Mouse (Mus musculus) heart, adult 2 months (tissue): ENCODE measurements around the gene Baz2b. TPM values are rescaled to one million over a fixed set of nuclear protein-coding genes. Genes with fewer than 3 reads are reported as not detected.

Experiments used
- DNase-seq, 2 experiments: peaks; one replicate each; pipeline ENCODE4 v3.0.0; 2021
- H3K27ac ChIP-seq: fragments of 200-600 bp; 2 replicates; pipeline ENCODE4 v1.8.1; 2022
- H3K27me3 ChIP-seq: fragments of 200-500 bp; 2 replicates; pipeline ENCODE4 v1.6.1; 2012; ENCODE audit warnings: mild to moderate bottlenecking, low read length, inconsistent platforms, mixed read lengths; ENCODE audit not compliant: control insufficient read depth, insufficient read depth
- H3K36me3 ChIP-seq: fragments of 200-500 bp; 2 replicates; pipeline ENCODE4 v1.6.1; 2012; ENCODE audit warnings: low read length, inconsistent platforms; ENCODE audit not compliant: control insufficient read depth, insufficient read depth
- H3K4me1 ChIP-seq: fragments of 200-500 bp; 2 replicates; pipeline ENCODE4 v1.6.1; 2011; ENCODE audit warnings: low read length; ENCODE audit not compliant: control insufficient read depth, insufficient read depth
- H3K4me3 ChIP-seq: fragments of 200-600 bp; 2 replicates; pipeline ENCODE4 v1.8.1; 2022
- H3K79me2 ChIP-seq: fragments of 200-500 bp; replicated peaks from 2 replicates; pipeline ENCODE4 v1.6.1; 2012; ENCODE audit warnings: mild to moderate bottlenecking, inconsistent platforms, low read length, moderate library complexity, mixed read lengths; ENCODE audit not compliant: control insufficient read depth, insufficient read depth
- H3K9ac ChIP-seq: fragments of 200-500 bp; 2 replicates; pipeline ENCODE4 v1.6.1; 2012; ENCODE audit warnings: low read depth, mild to moderate bottlenecking, control low read depth, inconsistent platforms, low read length, mixed read lengths
- CTCF ChIP-seq: fragments of 200-600 bp; IDR thresholded peaks from 2 replicates; pipeline ENCODE4 v1.8.1; 2022; ENCODE audit warnings: antibody characterized with exemption, mild to moderate bottlenecking, moderate library complexity
- EP300 ChIP-seq: fragments of 200-500 bp; IDR thresholded peaks from 2 replicates; pipeline ENCODE4 v1.6.1; 2011; ENCODE audit warnings: low read depth, low read length, control low read depth; ENCODE audit not compliant: insufficient read depth
- POLR2A ChIP-seq: fragments of 200-500 bp; IDR thresholded peaks from 2 replicates; pipeline ENCODE4 v1.6.1; 2011; ENCODE audit warnings: mild to moderate bottlenecking, low read depth, low read length, control low read depth; ENCODE audit not compliant: insufficient read depth
- WGBS: fragments of 180-500 bp; shearing (Covaris S2); methylation state at CpG from one replicate; pipeline ENCODE4 v1.1.7; 2018; 5-methylcytosine and 5-hydroxymethylcytosine counted together
- intact Hi-C: fragments of 180-260 bp; cut with DNase I; formaldehyde crosslinking; loops from one replicate; pipeline ENCODE4 v1.15.1; 2025
- long read RNA-seq: library from polyadenylated mRNA; stranded (forward); transcript quantifications from one replicate; pipeline ENCODE4 v2.0.0, GENCODE M21; 2021
- polyA plus RNA-seq: library from polyadenylated mRNA; depleted of rRNA; stranded (reverse); fragments of >200 nt; gene quantifications from 2 replicates; pipeline ENCODE4 v1.2.3, GENCODE M21; 2012; rRNA removed
- total RNA-seq, 2 experiments: library from RNA; stranded (reverse); gene quantifications; 2 replicates each; pipeline ENCODE4 v1.2.3; 2021

The Baz2b gene
- total RNA-seq (10 to 100 TPM; 39.5 TPM), polyA plus RNA-seq (12.8 and 16.9 TPM in 2 replicates)
- long read RNA-seq, partial matches to known transcripts: 3 of 6 reads
- long read RNA-seq, other reads (novel, unspliced or antisense): 1 of 6 reads

GRCm38 (mm10) chr2:60209703-60210651 lies at the start of gene Baz2b, which contains the start of gene March7:
Gene Baz2b (minus strand): TSS chr2:60209839.
Gene March7 (plus strand): TSS chr2:60209887.
- Histone ChIP-seq H3K36me3 (peaks cover 33% of the 10 kb centered on the region), H3K9ac (peak within 1 kb of the TSS; percentile 99), H3K4me1 (peaks cover 10% of the 10 kb centered on the region), H3K4me3 (peak within 1 kb of the TSS; percentile 89), H3K79me2 (peaks cover 5% of the 10 kb centered on the region), H3K27ac (peak within 1 kb of the TSS; percentile 97), H3K27me3 (no peaks in the 10 kb centered on the region)
- 0 out of 2 replicates have a peak, but pooled peaks have one; percentile 6 for TF ChIP-seq EP300
- peak; percentile 62 for TF ChIP-seq CTCF
- TF ChIP-seq POLR2A: peak; percentile 56
- WGBS: 1% methylated on average over 101 of the region's 109 CpGs
- intact Hi-C loops: loop anchor here (2.0 to 10.0 kb wide), 7 partner anchors 85 to 1195 kb away; partner anchors contain the start of gene Wdsub1
- peak; percentile 94 to 95 for DNase-seq

GRCm38 (mm10) chr2:60259186-60259585 lies 49.5 kb upstream of the Baz2b start:
- intact Hi-C loops: no loop called here
- Histone ChIP-seq H3K4me1 (no peaks in the 10 kb centered on the region), H3K27ac (no peak overlapping the region), H3K4me3 (no peak overlapping the region), H3K79me2 (no peaks in the 10 kb centered on the region; the same call in 1 of the 2 replicates), H3K27me3 (no peaks in the 10 kb centered on the region), H3K9ac (no peak overlapping the region), H3K36me3 (no peaks in the 10 kb centered on the region)
- 95% methylated on average over 5 of the region's 5 CpGs for WGBS
- DNase-seq: no peak
- TF ChIP-seq CTCF (no peak), EP300 (no peak), POLR2A (no peak)

- no peaks in the 10 kb centered on the region for H3K27me3 ChIP-seq
- TF ChIP-seq EP300: no peak
- no peak for TF ChIP-seq POLR2A
- no peak for TF ChIP-seq CTCF
- no peak overlapping the region for H3K4me3 ChIP-seq
- H3K36me3 ChIP-seq: no peaks in the 10 kb centered on the region; the same call in 1 of the 2 replicates
- no peak for DNase-seq
- intact Hi-C loops: no loop called here
- H3K79me2 ChIP-seq: no peaks in the 10 kb centered on the region; the same call in 1 of the 2 replicates
- H3K27ac ChIP-seq: no peak overlapping the region
- WGBS: 62% methylated on average over 2 of the region's 2 CpGs
- no peak overlapping the region for H3K9ac ChIP-seq
- H3K4me1 ChIP-seq: no peaks in the 10 kb centered on the region
These were observed 47.1 kb upstream of the Baz2b start for GRCm38 (mm10) chr2:60256751-60257150.

DNA sequence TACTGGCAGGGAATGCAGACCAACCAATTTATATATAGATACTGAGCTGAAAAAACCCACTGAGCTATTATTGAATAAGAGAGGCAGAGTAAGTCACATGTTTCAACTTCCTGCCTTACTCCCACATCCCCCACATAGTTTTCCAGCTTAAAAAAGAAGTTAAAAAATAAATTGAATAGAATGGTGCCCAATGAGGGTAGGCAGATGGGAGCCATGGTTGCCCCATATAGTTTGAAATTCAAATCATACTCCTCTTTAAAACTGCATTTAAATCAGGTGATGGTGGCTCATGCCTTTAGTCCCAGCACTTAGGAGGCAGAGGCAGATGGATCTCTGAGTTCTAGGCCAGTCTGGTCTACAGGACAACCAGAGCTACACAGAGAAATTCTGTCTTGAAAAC lies 43.9 kb upstream of the Baz2b start:
- no peaks in the 10 kb centered on the region for H3K79me2 ChIP-seq
- no peak for DNase-seq
- H3K36me3 ChIP-seq: peaks cover 2% of the 10 kb centered on the region
- no peaks in the 10 kb centered on the region for H3K4me1 ChIP-seq
- H3K27ac ChIP-seq: no peak overlapping the region
- intact Hi-C loops: no loop called here
- TF ChIP-seq POLR2A: no peak
- TF ChIP-seq EP300: no peak
- no peak for TF ChIP-seq CTCF
- H3K9ac ChIP-seq: no peak overlapping the region
- no peaks in the 10 kb centered on the region for H3K27me3 ChIP-seq
- no peak overlapping the region for H3K4me3 ChIP-seq

DNA sequence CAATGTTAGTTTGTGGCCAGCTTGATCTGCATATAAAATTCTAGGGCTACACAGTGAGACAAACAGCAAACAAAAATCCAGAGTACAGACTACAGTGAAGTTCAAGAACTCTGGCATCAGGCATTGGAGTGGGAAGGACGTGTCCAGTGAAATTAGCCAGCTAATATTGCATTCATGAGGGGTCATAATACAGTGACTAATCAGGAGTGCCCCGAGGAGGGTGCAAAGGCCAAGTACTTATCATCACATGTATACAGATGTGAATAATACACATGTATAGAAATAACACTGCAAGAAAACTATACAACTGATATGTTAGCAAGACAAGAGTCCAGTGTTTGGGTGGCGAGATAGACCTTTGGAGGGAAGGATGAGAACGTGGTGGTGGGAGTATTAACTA lies 43.1 kb upstream of the Baz2b start:
- Histone ChIP-seq H3K4me1 (no peaks in the 10 kb centered on the region), H3K4me3 (no peak overlapping the region), H3K79me2 (no peaks in the 10 kb centered on the region), H3K27me3 (no peaks in the 10 kb centered on the region), H3K27ac (no peak overlapping the region), H3K9ac (no peak overlapping the region), H3K36me3 (peaks cover 2% of the 10 kb centered on the region)
- 67% methylated on average over 4 of the region's 4 CpGs for WGBS
- intact Hi-C loops: no loop called here
- TF ChIP-seq POLR2A (no peak), EP300 (no peak), CTCF (no peak)
- DNase-seq: no peak
